Mouse (Mus musculus) lung, postnatal 25 days (tissue): ENCODE measurements around the gene Yap1.

Experiments
- DNase-seq: peaks from one replicate; pipeline ENCODE4 v3.0.0; 2022; ENCODE audit warnings: low spot score

Gene Yap1

DNA sequence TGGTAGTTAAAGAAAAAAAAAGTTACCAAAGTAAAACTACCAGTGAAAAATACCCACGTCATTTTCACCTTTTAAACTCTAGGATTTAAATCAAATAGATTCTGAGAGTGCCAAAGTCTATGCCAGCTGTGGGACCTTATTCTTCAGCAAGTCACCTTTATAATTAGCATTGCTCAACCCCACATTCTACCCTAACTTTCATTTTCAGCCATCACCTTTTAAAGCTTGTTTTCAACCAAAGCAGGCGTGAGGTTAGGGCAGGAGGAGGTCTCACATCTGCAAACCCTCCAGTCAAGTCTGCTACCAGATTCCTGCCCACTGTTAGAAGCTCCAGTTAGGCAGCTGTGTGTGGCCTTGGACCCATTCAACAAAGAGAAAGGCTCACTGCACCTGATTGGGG, 32.4 kb downstream of the Yap1 start:
- no peak for DNase-seq

DNA sequence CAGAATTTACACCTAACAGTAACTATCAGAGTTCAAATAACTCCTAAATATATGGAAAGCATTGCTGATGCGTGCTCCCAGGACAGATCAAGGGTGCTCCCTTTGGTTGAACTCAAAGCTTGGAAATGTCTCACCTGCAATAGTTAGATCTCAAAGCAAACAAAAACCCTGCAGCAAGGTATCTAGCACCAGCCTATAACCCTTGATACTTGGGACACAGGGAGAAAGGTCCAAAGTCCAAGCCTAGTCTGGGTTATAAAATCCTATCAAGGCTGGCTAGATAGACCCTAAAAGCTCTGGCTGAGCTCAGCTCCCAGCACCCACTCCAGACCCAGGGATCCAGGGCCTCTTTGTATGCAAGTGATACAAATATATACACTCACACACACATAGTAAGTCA, 36.4 kb downstream of the Yap1 start:
- no peak for DNase-seq

DNA sequence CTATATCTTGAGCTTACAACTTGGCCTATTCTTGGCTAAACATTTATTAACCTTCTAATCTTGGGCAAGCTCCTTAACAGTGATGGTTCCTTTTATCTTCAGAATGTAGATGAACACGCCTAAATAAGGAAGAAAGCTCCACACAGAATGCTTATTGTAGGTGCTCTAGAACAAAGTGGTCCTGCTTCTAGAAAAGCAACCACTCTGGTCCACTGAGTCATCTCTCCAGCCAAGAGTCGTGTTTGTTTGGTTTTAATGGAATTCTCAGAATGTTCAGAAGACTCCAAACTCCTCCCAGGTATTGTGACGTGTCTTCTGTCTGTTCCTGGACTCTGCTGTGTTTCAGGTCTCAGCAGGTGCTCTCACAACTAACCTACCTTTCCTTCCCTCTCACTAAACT, 38.8 kb downstream of the Yap1 start:
- DNase-seq: no peak

DNA sequence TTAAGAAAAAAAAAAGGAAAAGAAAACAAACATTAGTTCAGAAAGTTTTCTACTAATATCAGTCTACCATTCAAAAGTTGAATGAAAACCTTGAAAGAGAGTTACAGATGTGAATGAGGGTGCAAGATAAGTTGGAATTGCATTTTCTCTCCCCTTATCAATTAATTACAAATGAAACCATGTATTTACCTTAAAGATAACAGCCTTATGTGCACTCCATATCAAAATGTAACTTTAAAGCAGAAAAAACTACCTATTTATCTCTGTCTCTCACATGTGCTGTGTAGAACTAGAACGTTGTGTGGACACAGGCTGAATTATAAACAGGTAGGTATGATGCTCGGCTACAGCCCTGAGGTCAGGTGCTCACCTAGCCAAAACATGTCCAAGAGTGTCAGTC, 40.5 kb downstream of the Yap1 start:
- no peak for DNase-seq

DNA sequence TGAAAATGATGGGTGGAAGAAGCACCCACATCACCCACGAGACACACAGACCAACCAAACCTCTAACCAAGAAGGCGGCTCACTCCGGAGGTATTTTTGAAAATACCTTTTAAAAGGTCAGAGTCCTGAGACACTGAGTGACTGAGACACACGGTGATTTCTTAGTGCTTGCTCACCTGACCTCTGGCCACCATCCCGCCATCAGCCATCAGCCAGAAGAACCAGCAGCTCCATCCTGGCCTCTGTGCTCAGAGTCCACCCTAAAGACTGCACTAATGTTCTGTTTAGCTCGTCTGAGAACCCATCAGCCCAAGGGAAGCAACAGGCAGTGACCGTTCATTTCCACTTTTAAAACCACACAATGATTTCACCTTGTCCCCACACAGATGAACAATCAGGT, 41.5 kb downstream of the Yap1 start:
- DNase-seq: no peak

DNA sequence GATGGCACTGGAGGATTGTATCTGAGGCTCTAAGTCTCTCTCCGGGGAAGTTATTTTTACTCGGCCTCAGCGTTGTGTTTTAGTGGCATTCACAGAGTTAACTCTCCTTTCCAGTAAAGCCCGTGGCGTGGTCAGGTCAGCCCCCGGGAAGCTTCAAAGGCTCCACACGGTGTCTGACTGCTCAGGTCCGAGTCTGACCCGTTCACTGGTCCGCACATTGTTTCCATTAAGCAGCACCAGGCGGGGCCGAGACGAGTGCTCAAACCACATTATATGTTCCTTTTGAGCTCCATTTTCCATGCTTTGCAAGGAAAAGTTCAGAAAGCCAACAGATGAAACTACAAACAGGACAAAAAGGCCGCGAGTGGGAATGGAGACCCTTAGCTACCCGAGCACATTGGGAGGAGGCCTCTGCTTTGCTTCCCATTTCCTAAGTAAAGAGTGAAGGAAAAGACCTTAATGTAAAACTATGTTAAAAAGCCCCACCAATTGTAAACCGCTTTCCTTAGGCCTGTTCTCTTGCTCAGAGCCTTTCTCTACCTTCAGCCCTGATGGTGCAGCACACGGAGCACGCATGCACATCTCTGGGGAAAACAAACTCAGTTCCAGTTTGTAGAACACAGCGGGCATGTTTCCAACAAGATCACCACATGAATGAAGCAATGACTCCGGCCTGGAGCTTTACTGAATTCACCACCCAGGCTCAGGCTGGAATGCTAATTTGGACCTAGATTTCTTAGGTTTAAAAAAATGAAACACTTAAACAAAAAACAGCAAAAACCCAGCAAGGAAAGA, 42.8 kb downstream of the Yap1 start:
- DNase-seq: peak; percentile 31

DNA sequence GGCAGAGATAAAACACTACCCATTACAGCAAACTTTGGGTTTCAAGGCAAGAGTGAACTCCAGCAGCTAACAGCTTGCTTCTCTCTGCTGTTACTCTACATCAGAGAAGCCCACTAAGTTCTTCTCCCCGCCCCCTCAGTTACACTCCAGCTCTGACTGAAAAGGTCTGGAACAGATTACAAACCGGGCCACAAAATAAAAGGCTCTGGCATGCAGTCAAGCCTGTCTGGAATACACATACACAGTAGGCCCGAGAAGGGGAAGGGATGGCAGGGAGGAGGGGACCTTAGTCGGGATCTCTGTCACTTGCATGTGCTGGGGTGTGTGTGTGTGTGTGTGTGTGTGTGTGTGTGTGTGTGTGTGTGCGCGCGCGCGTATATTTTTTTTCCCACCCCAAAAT, 44.0 kb downstream of the Yap1 start:
- peak; percentile 50 for DNase-seq

DNA sequence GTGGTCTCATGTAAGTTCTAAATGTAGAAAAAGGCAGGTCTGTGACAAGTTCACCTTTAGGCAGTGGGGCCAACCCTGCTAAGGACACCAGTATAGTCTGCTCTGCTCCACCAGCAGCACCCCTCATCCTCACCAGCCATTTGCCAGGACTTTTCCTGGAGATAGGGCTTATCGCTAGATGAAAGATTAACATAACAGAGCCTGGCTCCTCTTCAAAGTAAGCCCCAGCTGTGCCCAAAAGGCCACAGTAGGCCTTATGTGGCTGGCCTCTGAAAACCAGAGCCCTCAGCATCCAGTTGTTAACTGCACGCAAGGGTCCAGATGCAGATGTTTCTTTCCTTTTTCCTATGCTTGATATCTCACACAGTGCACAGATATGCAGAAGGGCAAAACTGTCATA, 45.1 kb downstream of the Yap1 start:
- no peak for DNase-seq

DNA sequence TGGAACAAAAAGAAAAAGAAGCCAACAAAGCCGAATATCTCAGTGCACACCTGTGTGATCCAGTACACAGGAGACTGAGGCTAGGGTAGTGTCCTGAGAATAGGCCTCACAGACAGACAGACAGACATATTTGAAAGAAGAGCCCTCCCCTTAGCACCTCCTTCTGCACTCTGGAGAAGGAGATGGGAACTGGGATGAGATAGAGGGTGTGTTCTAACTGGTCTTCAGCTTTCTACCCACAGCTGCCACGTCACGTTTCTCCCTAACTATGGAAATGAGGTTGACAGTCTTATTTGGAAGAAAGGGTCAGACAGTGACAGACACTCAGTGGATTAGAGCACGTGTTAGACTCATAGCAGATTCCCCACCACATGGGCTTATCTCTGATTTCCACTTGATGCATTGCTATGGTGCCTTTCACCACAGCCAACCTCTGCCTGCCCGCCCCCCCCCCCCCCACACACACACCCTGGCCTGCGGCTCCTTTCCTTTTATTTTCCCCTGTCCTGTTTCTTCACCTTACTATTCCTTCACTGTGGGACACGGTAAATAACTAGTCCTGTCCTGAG, 46.3 kb downstream of the Yap1 start:
- no peak for DNase-seq

DNA sequence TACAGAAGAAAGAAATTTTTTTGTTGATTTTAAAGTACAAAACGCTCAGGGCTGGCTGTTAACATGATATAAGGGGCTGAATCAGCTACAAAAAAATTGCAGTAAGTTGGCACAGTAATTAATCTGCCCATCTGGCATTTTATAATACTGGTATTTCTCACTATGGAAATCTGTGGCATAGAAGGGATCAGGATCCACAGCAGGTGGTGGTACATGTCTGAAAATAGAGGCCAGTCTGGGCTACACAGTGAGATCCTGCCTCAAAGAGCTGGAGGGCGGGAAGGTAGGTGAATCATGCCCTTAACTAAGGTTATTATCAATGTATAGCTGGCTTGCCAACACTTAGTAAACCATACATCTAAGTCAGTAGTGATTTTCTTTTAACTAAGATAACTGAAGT, 47.0 kb downstream of the Yap1 start:
- DNase-seq: no peak

DNA sequence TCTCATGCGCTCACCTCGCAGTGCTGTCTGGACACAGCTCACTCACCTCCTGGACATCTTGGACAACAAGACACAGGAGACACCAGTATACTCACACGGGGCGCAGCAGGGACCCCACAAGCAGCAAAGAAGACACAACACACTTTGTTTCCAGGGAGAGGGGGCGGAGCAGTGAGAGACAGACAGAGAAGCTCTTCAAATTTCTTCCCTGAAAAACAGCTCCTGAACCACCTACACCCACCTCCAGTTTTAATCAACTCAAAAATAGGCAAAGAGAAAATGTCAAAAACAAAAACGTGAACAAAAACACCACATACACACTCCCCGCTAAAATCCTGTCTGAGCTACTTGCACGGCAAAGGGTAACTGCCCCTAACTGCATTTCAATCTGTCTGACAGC, 48.0 kb downstream of the Yap1 start:
- DNase-seq: no peak

DNA sequence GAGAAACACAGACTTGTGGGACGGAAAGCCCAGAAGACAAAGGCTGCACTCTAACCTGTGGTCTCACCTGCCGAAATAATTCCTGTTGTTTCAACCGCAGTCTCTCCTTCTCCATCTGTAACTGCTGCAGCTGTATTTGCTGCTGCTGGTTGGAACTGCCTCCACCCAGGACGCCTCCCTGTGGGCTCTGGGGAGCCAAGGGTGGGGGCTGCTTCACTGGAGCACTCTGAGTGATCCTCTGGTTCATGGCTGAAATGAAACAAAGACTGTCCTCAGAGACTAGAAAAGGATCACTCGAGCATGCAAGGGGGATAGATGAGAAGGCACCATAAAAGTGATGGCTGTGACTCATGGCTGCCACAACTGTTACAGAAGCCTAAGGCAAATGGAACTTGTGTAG, 51.5 kb downstream of the Yap1 start:
- no peak for DNase-seq

DNA sequence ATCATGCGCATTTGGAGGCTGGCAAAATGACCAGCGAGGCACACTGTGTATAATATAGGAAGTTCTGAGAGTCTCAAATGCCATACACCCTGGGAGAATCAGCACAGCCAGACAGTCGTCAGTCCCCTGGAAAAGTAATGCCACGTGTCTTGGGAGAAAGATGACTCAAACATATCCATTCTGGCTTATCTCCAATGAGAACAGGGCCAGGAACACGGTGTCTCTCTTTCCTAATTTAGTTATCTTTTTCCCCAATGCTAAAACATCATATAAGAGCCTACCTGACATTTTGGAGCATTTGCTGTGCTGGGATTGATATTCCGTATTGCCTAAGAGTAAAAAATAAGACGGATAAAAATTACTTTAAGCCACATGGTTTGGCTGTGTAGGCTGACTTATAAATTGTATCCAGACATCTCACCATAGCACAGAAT, 54.2 kb downstream of the Yap1 start:
- DNase-seq: no peak

DNA sequence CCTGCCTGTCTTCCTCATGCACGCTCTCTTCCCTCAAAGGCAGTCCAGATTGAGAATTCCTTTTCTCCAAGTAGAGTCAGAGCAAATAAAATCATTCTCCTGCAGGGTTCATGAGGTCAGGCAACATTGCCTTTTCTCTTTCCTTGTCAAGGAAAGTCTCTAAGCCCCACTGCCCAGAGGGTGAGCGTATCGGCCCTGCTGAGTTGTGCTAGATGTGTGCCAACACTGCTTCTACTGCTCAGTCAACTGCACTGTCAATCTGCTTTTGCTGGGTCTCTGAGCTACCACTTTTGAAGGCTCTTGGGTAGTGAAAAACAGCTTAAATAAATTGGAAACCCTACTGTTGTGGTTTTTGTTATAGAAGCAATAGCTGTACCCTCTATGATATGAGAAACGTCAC, 56.5 kb downstream of the Yap1 start:
- DNase-seq: no peak

DNA sequence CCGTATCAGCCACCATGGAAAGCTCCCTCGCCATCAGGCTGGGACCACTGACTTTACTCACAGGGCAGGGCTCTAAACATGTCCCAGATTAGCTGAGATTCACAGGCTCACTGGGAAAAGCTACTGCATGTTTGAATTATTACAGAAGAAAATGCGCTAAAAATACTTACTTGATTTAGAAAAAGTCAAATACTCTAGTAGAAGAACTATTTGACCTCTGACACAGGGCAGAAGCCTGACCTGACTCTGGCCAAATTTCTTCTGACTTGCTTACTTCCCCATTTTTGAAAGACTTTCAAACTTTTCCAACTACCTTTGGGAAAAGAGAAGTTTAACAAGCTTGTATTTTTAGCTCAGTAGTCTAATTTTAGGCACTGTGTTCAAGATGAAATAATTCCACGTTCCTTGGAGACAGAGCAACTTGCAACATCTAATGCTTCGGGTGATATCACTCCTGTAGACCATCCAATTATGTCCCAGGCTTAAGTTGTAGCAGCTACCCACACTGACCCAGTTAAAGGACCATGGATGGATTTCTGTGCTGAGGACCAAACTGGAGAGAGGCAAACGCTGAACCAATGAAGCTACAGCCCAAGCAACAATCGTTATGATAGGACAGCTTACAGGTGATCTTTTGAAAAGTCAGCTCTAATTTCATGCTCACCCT, 60.5 kb downstream of the Yap1 start:
- DNase-seq: peak; percentile 21

DNA sequence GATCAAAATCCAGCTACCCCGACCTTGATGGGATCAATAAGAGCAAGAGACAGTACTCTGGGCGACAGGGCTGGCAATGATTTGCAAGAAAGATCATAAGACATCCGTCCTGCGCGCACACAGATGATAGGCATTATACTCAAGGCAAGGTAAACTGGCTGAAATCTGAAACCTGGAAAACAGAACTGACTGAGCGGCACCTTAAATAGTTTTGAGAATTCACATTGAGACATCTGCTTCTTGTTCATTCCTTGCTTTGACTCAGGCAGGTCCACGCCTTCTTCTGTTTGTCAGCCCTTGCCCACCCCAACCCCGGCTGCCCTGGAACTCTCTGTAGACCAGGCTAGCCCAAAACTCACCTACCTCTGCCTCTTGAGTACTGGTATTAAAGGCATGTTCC, 61.7 kb downstream of the Yap1 start:
- no peak for DNase-seq

DNA sequence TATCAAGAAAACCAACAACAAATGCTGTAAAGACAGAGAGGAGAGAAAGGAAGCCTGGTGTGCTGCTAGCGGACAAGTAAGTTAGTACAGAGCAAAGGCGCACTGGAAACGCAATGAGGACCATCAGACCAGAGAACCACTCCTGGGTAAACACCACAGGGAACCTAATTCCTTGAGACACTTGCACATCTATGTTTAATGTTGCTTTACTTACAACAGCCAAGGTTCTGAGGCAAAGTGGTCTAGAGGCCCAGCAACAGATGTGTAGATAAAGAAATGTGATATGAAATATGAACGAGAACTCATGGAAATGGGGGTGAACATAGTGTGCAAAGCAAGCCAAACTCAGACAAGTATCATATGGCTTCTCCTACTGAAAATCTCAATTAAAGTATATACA, 64.3 kb downstream of the Yap1 start:
- no peak for DNase-seq

DNA sequence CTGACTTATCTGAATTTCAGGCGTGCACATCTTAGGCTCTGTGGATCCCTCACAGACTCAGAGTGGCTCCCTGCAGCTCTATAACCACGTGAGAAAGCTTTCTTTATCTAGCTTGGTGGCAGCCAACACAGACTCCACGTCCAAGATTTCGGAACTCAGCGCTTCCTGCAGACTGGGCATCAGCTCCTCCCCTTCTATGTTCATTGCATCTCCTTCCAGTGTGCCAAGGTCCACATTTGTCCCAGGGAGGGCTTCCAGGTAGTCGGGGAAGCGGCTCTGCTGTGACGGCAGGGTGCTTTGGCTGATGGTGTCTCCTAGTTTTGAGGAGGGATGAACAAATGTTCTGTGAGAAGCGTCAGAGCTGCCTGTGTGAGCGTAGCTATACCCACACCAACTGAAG, 70.0 kb downstream of the Yap1 start:
- no peak for DNase-seq

DNA sequence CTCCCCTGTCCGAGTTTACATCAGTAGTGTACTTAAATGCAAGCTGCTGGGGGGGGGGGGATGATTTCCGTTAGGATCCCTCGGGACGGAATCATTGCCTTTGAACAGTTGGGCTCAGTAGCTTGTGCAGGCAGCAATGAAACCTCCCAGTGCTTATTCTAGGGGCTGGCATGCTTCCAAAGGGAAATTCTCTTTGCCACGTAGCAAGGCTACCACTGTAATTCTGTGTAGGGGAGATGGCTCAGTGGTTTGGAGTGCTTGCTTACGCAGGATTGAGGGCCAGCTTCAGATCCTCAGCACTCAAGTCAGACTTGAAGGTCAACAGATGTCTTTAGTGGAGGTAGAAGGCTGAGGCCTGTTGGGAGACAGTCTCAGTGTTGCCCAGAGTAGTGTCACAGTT, 74.8 kb downstream of the Yap1 start:
- peak; percentile 45 for DNase-seq

DNA sequence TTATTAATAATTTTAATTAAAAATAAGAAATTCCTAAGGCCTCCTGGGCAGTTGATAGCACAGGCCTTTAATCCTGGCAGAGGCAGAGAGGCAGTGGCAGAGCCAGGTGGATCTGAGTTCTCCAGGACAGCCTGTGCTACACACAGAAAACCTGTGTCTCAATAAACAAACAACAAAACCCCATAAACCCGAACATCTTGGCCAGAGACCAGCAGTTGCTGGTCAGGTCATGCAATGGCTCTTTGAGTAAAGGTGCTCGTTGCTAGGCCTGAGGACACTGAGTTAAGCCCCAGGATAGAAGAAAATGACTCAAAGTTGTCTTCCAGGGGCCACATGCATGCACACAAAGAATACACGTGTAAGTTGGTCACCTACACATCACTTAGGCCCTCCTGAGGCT, 75.5 kb downstream of the Yap1 start:
- DNase-seq: no peak

DNA sequence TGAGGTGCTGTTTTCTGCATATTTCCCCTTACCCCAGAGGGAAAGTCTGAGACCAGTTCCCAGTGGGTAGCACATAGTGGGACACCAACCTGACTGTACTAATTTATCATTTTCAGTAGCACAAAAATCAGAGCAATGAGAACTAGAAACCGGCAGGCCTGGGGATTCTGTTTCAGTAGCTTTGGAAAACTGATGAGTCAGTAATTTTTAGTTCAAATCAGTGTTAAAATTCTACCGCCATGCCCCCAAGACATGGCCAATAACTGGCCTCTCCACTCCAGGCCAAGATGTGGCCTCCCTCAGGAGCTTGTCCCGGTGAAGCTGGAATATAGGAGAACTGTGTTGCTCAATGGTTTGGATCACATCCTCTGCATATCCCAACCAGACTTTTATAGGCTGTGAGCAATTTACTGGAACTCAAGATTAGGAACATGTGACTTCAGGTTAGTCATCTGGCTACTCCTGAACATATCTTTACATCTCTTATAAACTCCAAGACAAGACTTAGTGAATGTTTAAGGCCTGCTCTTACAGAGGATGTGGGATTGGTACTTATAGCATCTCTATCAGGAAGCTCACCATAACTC, 76.1 kb downstream of the Yap1 start:
- DNase-seq: no peak

DNA sequence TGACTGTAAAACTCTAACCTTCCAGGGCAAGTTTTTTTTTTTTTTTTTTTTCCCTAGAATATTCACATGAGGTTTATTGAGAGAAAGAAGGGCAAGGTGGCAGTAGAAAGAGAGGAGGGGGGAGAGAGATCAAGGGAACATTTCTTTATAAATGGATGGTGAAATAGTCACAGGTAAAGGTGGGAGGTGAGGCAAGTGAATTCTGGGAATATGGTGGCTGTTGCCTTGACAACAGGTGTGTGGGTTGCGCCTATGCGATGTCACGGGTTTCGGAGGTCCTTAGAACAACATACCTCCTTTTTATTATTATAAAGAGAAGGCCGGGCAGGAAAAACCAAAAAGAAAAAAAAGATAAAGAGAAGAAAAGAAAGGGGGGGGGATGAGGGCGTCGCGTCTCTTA, 89.5 kb downstream of the Yap1 start:
- DNase-seq: no peak

DNA sequence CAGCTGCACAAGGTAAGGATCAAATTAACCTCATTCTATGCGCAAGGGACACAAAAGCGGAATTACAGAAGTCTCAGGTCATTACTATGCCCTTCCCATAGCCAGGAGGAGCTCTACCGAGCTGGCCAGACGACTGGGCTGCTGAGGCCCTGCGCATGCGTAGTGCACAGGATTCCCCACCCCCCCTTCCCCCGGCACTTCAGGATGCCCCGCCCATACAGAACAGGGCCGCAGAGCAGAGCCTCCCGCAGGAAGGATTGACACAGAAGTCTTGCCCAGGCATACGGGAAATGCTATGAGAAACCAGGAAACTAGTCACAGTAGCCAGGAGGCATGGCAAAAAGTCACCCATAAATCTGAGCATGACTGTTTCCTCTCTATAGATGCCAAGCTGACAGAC, 89.9 kb downstream of the Yap1 start:
- peak; percentile 57 for DNase-seq
